Mouse (Mus musculus): ENCODE results near the gene Olfr1025-ps1.

Gene Olfr1025-ps1

DNA sequence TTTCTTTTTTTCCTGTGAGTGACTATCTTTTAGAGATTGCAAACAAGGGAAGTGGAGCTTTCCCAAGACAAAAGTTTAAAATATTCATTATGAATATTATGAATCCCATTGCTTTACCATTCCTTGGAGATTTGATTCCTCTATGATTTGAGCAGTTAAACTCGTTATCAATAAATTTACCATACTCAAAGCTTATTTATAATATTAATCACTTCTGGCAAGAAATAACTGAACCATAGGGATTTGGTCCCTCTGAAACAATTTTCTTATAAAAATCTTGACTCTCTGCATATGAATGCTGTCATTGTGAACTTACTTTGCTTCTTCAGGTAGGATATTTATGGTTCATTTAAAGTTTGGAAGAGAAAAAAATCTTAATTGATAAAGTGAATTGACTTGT lies at the start of gene Olfr1025-ps1:
Gene Olfr1025-ps1, plus strand, starts transcription at position 301 of the 400 bp plus-strand sequence.
- no peak for DNase-seq (ENCODE audit: low read depth)

DNA sequence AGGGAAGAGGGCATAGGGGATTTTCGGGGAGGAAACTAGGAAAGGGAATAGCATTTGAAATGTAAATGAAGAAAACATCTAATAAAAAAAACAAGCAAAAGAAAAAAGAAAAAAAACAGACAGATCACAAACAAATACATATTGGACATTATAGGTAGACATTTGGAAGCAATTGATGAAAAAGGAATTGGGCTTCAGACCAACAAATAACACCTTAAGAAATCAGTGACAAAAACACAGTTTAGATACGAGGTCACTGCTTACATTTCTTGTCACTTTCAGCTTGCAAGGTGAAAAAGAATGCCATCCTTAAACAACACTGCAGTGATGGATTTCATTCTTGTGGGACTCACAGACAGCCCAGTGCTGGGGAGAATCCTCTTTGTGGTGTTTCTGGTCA lies 46.7 kb upstream of the Olfr1025-ps1 start, which contains the start of gene Olfr1022:
Gene Olfr1022, plus strand, starts transcription at position 301 of the 400 bp plus-strand sequence.
- DNase-seq (ENCODE audit: low read depth): no peak

DNA sequence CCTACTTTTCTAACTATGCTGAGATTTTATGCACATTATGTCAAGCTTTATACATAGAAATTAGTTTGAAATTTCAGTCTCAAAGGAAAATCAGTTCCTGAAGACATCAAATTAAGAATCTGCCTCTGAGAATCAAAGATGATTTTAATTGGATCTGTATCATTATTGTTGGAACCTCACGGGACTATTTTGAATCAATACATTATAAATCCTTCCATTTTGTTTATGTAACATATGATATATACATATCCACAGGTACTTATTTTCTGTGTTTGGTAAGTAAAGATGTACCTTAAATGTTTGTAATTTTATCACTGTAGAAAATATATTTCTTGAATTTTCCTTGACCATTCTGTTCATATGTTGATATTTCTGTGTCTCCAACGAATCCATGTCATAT lies 29.7 kb upstream of the Olfr1025-ps1 start, which contains the start of gene Olfr1023:
Gene Olfr1023, plus strand, starts transcription at position 301 of the 400 bp plus-strand sequence.
- no peak for DNase-seq (ENCODE audit: low read depth)

DNA sequence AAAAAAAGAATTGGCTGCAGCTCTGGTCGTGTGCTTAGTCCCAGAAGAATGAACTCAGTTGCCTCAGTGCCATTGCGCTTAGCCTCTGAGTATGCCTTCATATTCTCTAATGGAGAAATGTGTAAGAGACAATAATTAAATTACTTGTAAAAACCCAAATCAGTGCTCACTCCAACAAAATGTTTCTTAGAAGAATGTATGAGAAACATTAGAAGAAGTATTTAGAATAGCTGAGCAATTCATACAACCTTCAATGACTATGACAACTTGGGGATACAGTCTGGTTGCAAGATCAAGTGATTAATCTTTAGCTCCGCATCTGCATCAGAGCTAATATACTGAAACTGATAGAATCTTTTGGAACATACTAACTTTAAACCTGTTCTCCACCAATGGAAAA lies 10.0 kb upstream of the Olfr1025-ps1 start, which contains the start of gene Olfr1024:
Gene Olfr1024, minus strand, starts transcription at position 101 of the 400 bp plus-strand sequence.
- no peak for DNase-seq (ENCODE audit: low read depth)

DNA sequence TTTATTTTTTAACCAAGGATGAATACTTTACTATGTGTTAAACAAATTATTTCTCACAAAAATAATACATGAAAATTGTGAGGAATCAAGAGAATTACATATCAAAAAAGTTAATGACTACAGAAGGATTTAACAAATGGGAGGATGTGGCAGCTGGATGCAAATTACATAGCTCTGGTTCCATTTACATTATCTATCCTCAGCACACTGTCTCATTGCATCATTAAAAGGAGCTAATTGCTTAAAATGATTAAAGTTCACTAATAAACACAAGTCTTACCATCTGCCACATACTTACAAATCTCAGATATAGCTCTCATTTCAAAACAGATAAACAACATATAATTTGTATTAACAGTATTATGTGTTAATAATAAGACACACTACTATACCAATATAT lies 1.8 kb upstream of the Olfr1025-ps1 start:
- no peak for DNase-seq (ENCODE audit: low read depth)

DNA sequence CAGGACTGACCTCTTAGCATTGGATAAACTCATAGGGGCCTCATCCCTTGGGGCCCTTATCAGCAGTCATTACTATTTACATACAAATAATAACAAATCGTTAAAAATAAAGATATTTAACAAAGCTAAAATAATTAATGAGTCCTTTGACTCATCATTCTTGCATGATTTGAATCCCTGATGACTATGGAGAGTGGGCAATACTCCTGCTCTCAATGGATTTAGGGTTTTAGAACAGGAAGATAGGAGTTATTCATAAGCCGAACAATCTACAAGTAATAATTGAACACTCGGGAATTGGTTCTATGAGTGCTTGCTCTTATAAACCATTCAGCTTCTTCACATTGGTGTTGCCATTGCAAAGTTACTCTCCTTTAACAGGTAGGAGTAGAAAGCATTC lies 6.3 kb downstream of the Olfr1025-ps1 start, which contains the start of gene Olfr1026:
Gene Olfr1026, plus strand, starts transcription at position 301 of the 400 bp plus-strand sequence.
- no peak for DNase-seq (ENCODE audit: low read depth)

DNA sequence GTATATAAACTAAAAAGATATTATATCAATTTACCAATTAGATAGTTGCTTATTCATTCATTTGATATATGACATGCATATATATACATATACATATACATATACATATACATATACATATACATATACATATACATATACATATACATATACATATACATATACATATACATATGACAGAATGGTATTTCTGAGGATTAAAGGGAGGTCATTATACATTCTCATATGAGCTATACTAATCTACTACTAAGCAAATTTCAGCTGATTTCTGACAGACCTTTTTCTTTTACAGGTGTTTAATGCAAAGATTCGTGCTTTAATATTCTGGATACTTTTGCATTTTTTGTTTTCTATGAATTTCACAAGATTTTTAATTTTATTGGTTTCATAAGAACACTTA lies 35.1 kb downstream of the Olfr1025-ps1 start, which contains the start of gene Olfr1028:
Gene Olfr1028, plus strand, starts transcription at position 301 of the 400 bp plus-strand sequence.
- no peak for DNase-seq (ENCODE audit: low read depth)

Data from fibroblast of lung, adult 2 months (primary cell).